22 mouse cellular contexts compared by ENCODE assay signal in genomic region chr2:73443985-73444384, GRCm38 (mm10). TPM values are rescaled to one million over a fixed set of nuclear protein-coding genes. Genes with fewer than 3 reads are reported as not detected.
DNase-seq lines count a peak whose midpoint lies in the region; ATAC-seq and TF ChIP-seq lines count a peak whose summit lies in the region.
"Had no signal": no experiment of that assay in that cellular context is flagged by ENCODE, and none has a peak within 500 bp of the region (broad histone marks: within the 10 kb centered on the region; RNA-seq: fewer than 3 reads in every experiment).

No protein-coding gene starts in this region.

- peaks cover 27% of the 10 kb centered on the region for H3K36me3 ChIP-seq in lung, embryonic 14.5 days (ENCODE audit: insufficient read depth)
- H3K36me3 ChIP-seq: neural tube, embryonic 15.5 days had no signal

- no peak overlapping the region for H3K9ac ChIP-seq in lung, embryonic 14.5 days
- H3K9ac ChIP-seq: embryonic facial prominence, embryonic 15.5 days; kidney, embryonic 15.5 days; neural tube, embryonic 15.5 days had no signal

- H3K27me3 ChIP-seq in lung, embryonic 14.5 days (ENCODE audit: insufficient read depth, low read length) = no peaks in the 10 kb centered on the region
- H3K27me3 ChIP-seq: CH12.LX; embryonic facial prominence, embryonic 15.5 days; kidney, embryonic 15.5 days; neural tube, embryonic 15.5 days had no signal

- no peak for ATAC-seq in lung, embryonic 14.5 days (ENCODE audit: insufficient read depth)
- ATAC-seq in granulocyte monocyte progenitor cell, adult 5-6 weeks (replicated peaks; ENCODE audit: poor library complexity, severe bottlenecking) = no peak

- no peak overlapping the region for H3K4me2 ChIP-seq in lung, embryonic 14.5 days
- H3K4me2 ChIP-seq: embryonic facial prominence, embryonic 15.5 days; kidney, embryonic 15.5 days; neural tube, embryonic 15.5 days had no signal

- WGBS in lung, embryonic 14.5 days = 65% methylated on average over 10 of the region's 10 CpGs

- H3K4me1 ChIP-seq in lung, embryonic 14.5 days (ENCODE audit: insufficient read depth) = 0 out of 2 replicates have a peak, but pooled peaks cover under 1% of the 10 kb centered on the region
- no peaks in the 10 kb centered on the region for H3K4me1 ChIP-seq in cortical plate, adult 2 months (ENCODE audit: control insufficient read depth, insufficient read depth, low read length)
- H3K4me1 ChIP-seq: embryonic facial prominence, embryonic 15.5 days; neural tube, embryonic 15.5 days had no signal

- H3K27ac ChIP-seq in lung, embryonic 14.5 days (ENCODE audit: low read depth) = no peak overlapping the region
- H3K27ac ChIP-seq in cortical plate, adult 2 months (ENCODE audit: insufficient read depth, low read length) = peak overlapping the region; percentile 84
- H3K27ac ChIP-seq: embryonic facial prominence, embryonic 15.5 days; gastrocnemius, adult 2 months; heart, embryonic 10.5 days; kidney, embryonic 15.5 days; neural tube, embryonic 15.5 days; stomach, postnatal 0 days had no signal

- TF ChIP-seq POLR2A in cortical plate, adult 2 months (IDR thresholded peaks at IDR 0.05; ENCODE audit: extremely low read depth, insufficient read depth, low read length) = no peak

- TF ChIP-seq CTCF in lung, embryonic 14.5 days (IDR thresholded peaks at IDR 0.05; ENCODE audit: low read depth) = no peak
- TF ChIP-seq CTCF in cortical plate, adult 2 months (IDR thresholded peaks at IDR 0.05; ENCODE audit: extremely low read depth, insufficient read depth, low read length) = no peak

- H3K9me3 ChIP-seq in lung, embryonic 14.5 days (ENCODE audit: low read depth, low read length) = no peaks in the 10 kb centered on the region
- H3K9me3 ChIP-seq: embryonic facial prominence, embryonic 15.5 days; G1E; heart, embryonic 10.5 days; kidney, embryonic 15.5 days; neural tube, embryonic 15.5 days had no signal

- DNase-seq in heart, adult 11 months = peak; percentile 58
- no peak for DNase-seq in heart, postnatal 10 days
- peak; percentile 6 for DNase-seq in lung, embryonic 14.5 days
- no peak for DNase-seq in lung, postnatal 14 days
- peak; percentile 81 for DNase-seq in brain, adult 2 months (ENCODE audit: low read depth, low spot score)
- DNase-seq: adrenal gland, adult 2 months; B cell, adult 2 months; cerebellum, adult 18-20 months; cerebellum, postnatal 14 days; gastrocnemius, adult 2 months; kidney, adult 11 months; kidney, postnatal 36 days; lung, postnatal 10 days had no signal

- H3K4me3 ChIP-seq in lung, embryonic 14.5 days (ENCODE audit: low read depth, low read length) = no peak overlapping the region
- H3K4me3 ChIP-seq in cortical plate, adult 2 months (ENCODE audit: insufficient read depth, low read length) = no peak overlapping the region
- H3K4me3 ChIP-seq: embryonic facial prominence, embryonic 15.5 days; gastrocnemius, adult 2 months; heart, embryonic 10.5 days; kidney, embryonic 15.5 days; neural tube, embryonic 15.5 days had no signal

- intact Hi-C loops in heart, postnatal 10 days (cut with DNase I) = no loop called here

RNA-seq across cellular contexts. Expression of gene Gpr155, which starts 57.6 kb away (rescaled TPM):
- 10 to 100 TPM in 1 of 2 experiments, 1 to 10 TPM in 1; 8.4 to 10.1 TPM for total RNA-seq in heart, postnatal 10 days (2021)
- 6.2 and 6.9 TPM in 2 replicates for polyA plus RNA-seq in lung, embryonic 14.5 days (2014; fragmentation: Nextera tagmentation; extraction: Ambion mirVana)
- 25.9 and 26.6 TPM in 2 replicates for polyA plus RNA-seq in cortical plate, adult 2 months (2012; rRNA removed)
- total RNA-seq in granulocyte monocyte progenitor cell, adult 5-6 weeks (2014; fragmentation: Nextera tagmentation) = not detected in 2 replicates
- total RNA-seq in granulocyte monocyte progenitor cell, adult 5-6 weeks (2017) = not detected in 2 replicates

Comparison
In these comparisons a context has a peak if more than half of its experiments do, and no peak if none do; other contexts are left out.
1. DNase-seq: peak in heart, adult 11 months (single experiment), lung, embryonic 14.5 days (single experiment) and brain, adult 2 months (single experiment); none in heart, postnatal 10 days (0 of 2) and lung, postnatal 14 days (single experiment).
2. RNA of gene Gpr155, which starts 57.6 kb away (total RNA-seq): 8.4 to 10.1 TPM in heart, postnatal 10 days; not detected in granulocyte monocyte progenitor cell, adult 5-6 weeks; every median in the first group is over 4 times any median in the second.